Mouse (Mus musculus) CD4-positive naive resting alpha-beta T cell, adult 57 days (primary cell): ENCODE measurements around the gene Card11. TPM values are rescaled to one million over a fixed set of nuclear protein-coding genes. Genes with fewer than 3 reads are reported as not detected.

Source experiments
- total RNA-seq: library from RNA; stranded (reverse); gene quantifications from one replicate; pipeline ENCODE4 v1.2.4, GENCODE M21; 2023

Card11 gene
- 179 TPM for total RNA-seq

GRCm38 (mm10) chr5:141000349-141000748, at the start of gene Card11:
Card11 (minus strand) TSS chr5:141000582.

GRCm38 (mm10) chr5:140830314-140831063, 169.9 kb downstream of the Card11 start, which contains the start of gene Gna12:
Gna12 (minus strand) TSS chr5:140830431.

Other genes with a start within 250 kb of the Card11 start
- 18.4 TPM for gene Gna12, start 170.2 kb downstream of the Card11 start, total RNA-seq
- 1.6 TPM for gene Sdk1, start 240.9 kb upstream of the Card11 start, total RNA-seq